Mouse (Mus musculus): ENCODE measurements around the gene Gm13088.
"Not testable (repeated sequence)": the region's sequence is repeated elsewhere in the genome, so short reads cannot be mapped to it uniquely, and the experiment has no call there.

Gene Gm13088

GRCm38 (mm10) chr4:143657146-143657545 is at the start of gene Gm13088:
Gene Gm13088 (minus strand): TSS chr4:143657246.
- not testable (repeated sequence) for DNase-seq

GRCm38 (mm10) chr4:143702611-143703010 is 45.6 kb upstream of the Gm13088 start, which contains the start of gene Gm13089:
Gene Gm13089 (minus strand): TSS chr4:143702711.
- DNase-seq, result no peak

GRCm38 (mm10) chr4:143618101-143618500 is 38.9 kb downstream of the Gm13088 start:
- not testable (repeated sequence) for DNase-seq

GRCm38 (mm10) chr4:143614703-143615102 is 42.3 kb downstream of the Gm13088 start, which contains the start of gene Gm13083:
Gene Gm13083 (plus strand): TSS chr4:143615003.
- DNase-seq, result not testable (repeated sequence)

- not testable (repeated sequence) for DNase-seq
Observed at GRCm38 (mm10) chr4:143611927-143612326, 45.1 kb downstream of the Gm13088 start.
